Mouse (Mus musculus) lung, postnatal 4 days (tissue): ENCODE measurements at regions not wholly inside any gene's neighbourhood (a gene's known extent, or its start where the extent isn't known, plus 50 kb on each side); places are given as distances from the start of the nearest gene placed in this dataset.
A peak's percentile ranks its signal among the peaks of the same experiment; 100 is the strongest.

Experiments
- DNase-seq, 2 experiments: peaks; one replicate each; pipeline ENCODE4 v3.0.0; 2021

- no peak for DNase-seq
Observed at GRCm38 (mm10) chr3:61849317-61849716, 483.6 kb upstream of the B430305J03Rik start.

- no peak for DNase-seq
Observed at GRCm38 (mm10) chr3:61846703-61847102, 481.0 kb upstream of the B430305J03Rik start.

- peak in 1 of 2 experiments; percentile 22 for DNase-seq
Observed at GRCm38 (mm10) chr3:61839355-61840009, 473.7 kb upstream of the B430305J03Rik start.

GRCm38 (mm10) chr3:61816807-61817206 lies 451.1 kb upstream of the B430305J03Rik start:
- DNase-seq, result no peak

- no peak for DNase-seq
Observed at GRCm38 (mm10) chr3:61796021-61796420, 430.3 kb upstream of the B430305J03Rik start.

GRCm38 (mm10) chr3:61790674-61791073 lies 424.9 kb upstream of the B430305J03Rik start:
- no peak for DNase-seq
